Mouse (Mus musculus) cerebellum, postnatal 25 days (tissue): Measurements from ENCODE around the gene Rcan1.
A peak's percentile ranks its signal among the peaks of the same experiment; 100 is the strongest.

Experiments
- DNase-seq, 2 experiments: peaks; one replicate each; pipeline ENCODE4 v3.0.0; 2021; ENCODE audit warnings: mixed read lengths in 2 of 2

The Rcan1 gene

GRCm38 (mm10) chr16:92397745-92398573, 72.7 kb downstream of the Rcan1 start:
- no peak for DNase-seq

- DNase-seq = no peak
Observed at GRCm38 (mm10) chr16:92393732-92394131, 76.9 kb downstream of the Rcan1 start.

DNA sequence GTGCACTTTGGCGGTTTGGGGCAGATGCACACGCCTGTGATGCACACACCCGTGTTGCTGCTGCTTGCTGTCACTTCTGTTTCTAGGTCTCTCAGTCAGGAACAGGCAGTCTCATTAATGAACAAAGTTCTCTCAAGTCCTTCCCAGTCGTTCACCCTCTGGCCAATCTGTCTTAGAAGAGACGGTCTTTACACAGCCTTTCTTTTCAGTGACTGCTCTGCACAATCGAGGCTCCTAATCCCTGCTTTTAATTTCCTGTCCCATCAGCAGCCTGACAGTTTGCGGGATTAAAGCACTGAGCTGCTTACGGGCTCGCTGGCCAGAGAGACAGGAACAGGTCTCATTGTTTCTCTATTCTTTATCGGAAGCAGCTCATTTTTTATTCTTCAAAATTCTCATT, 83.0 kb downstream of the Rcan1 start:
- no peak for DNase-seq

- peak; percentile 69 to 83 for DNase-seq
Observed at GRCm38 (mm10) chr16:92385062-92385461, 85.6 kb downstream of the Rcan1 start.

DNA sequence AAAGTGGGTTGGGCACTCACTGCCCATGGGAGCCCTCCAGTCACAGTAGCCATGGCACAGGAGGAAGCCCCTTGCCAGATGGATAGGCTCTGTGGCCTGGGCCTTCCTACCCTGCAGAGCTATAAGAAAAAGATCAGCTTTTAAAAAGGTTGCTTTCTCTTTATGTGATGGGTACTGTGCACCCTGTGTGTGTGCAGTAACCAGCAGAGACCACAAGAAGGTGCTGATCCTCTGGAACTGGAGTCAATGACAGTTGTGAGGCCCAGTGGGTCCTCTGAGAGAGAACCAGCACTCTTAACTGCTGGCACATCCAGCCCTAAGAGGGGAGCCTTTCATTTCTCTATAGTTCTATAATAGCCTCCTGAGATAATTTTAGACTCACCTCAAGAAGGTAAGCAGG, 87.3 kb downstream of the Rcan1 start:
- no peak for DNase-seq

- peak; percentile 30 to 56 for DNase-seq
Observed at GRCm38 (mm10) chr16:92382508-92382907, 88.2 kb downstream of the Rcan1 start.

DNA sequence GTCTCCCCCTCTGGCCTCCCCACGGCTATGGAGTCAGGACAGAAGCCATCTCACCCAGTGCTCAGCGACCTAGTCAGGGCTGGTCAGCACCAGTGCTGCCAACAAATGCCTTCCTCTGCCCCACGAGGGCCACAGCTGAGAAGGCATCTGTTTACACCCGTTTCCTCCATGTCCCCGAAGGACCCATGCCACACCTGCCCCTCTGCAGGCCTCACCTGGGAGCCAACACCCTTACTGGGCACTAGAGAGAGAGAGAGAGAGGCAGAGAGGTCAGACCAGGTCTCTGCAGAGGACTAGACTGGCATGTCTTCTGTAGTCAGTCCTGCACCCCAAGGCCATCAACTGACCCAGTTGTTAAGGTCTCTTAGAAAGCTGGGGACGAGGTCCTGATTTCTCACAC, 89.6 kb downstream of the Rcan1 start:
- no peak for DNase-seq

GRCm38 (mm10) chr16:92376976-92377375, 93.7 kb downstream of the Rcan1 start:
- DNase-seq = no peak

GRCm38 (mm10) chr16:92371623-92372022, 99.0 kb downstream of the Rcan1 start:
- peak; percentile 37 to 55 for DNase-seq

DNA sequence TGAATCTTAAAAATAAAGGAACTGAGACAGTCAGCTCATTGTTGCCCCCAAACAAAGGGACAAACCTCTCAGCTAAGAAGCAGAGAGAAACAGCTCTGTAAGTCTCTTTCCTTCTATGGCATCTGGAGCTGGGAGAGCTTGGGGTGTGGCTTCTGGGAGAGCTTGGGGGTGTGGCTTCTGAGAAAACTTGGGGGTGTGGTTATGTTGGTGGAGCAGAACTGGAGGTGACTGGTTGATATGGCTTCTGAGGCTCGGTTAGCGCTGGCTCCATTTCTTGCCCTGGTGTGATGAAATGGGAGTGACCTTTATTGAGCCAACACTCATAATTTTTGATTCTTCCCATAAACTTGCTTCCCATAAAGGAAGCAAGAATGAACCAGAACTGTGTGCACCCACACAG, 101.4 kb downstream of the Rcan1 start:
- no peak for DNase-seq

- DNase-seq = no peak
Observed at GRCm38 (mm10) chr16:92365477-92365876, 105.2 kb downstream of the Rcan1 start.

GRCm38 (mm10) chr16:92360711-92361110, 110.0 kb downstream of the Rcan1 start:
- no peak for DNase-seq

DNA sequence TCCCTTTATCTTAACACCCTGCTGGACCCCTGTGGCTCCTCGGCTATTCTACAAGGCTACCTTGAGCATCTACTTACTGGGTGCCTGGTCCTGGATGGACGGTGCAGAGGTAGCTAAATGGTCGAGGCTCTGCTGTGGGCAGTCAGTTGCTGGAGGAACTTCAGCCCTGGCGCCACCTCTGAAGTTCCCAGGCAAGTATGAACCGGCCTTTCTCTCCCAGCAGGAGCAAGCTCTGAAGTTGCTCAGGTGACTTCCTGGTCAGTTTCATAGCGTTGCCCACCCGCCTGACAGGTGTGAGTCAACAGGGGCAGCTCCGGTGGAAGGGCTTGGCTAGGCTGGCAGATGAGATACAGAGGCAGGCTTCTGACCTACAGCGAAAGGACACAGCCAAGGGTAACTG, 111.4 kb downstream of the Rcan1 start, which contains the start of gene Kcne1:
TSS of gene Kcne1 (minus strand) at position 240 of the 400 bp plus-strand sequence.
- no peak for DNase-seq

DNA sequence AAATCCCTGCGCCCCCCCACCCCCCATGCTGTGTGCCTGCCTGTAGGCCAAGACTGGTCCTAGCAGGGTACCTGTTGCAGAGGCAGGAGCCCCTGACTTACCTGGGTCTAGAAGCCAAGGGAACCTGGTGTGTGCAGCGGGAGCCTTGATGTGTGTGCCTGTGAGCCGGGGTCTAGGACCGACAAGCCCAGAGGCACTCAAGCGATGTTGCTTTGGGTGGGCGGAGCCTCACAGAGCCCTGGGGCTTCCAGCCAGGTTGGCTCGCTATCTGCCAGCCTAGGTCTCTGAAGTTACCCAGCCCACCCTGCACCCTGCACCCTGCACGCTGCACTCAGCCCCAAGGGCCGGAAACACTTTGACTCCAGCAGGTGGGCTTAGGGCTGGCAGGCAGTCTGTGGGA, 111.9 kb downstream of the Rcan1 start:
- no peak for DNase-seq

DNA sequence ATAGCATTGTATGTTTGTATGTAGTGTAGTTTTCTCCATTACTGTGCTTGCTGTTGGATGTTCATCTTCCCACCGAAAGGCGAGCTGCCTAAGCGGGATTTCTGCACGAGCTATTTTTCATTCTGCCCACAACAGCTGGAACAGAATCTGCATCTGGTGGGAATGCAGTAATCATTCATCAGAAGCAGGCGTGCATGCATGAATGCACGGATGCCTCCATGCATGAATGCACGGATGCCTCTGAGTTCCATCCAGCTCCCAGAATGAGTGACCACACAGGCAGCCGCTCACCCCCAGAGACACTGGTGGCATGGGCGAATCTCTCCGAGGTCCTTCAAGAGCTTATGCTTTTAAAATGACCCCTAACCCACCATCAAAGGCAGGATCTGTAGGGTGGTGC, 113.1 kb downstream of the Rcan1 start:
- DNase-seq = no peak

DNA sequence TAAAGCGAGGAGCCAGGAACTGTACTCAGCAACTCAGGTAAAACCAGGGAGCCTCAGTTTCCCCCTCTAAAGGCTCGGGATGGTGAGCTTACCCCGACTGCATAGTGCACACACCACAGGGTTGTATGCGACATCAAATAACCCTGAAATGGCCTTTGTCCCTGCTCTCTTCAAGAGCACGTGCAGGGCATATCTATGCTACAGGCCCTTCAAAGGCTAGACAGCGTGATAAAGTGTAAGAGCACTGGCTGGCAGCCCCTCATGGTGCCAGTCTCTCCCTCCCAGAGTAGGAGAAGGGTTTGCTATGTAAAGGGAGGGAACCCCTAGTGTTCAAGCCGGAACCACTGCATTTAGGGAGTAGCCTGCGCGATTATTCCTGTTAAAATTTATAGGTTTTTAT, 113.6 kb downstream of the Rcan1 start:
- no peak for DNase-seq

DNA sequence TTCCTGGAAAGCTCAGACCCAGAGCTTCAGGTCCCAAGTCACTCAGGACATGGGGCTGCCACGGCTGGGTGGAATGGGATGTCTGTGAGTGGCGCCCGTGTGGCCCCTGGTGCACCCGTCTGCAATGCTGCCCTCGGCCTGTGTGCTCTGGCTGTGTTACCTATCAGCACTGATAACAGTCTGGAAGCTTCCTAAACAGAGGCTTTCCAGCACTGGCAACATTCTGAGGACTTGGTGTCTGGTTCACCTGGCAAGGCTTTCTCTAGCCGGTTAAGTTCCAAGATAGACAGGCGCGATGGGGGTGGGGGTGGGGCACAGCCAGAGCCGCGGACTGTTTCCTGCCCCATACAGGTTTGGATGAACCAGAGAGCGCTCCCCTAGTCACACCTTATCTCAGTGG, 114.7 kb downstream of the Rcan1 start:
- DNase-seq = no peak

GRCm38 (mm10) chr16:92355366-92355765, 115.3 kb downstream of the Rcan1 start:
- DNase-seq = no peak

GRCm38 (mm10) chr16:92353897-92354296, 116.8 kb downstream of the Rcan1 start:
- DNase-seq = no peak

DNA sequence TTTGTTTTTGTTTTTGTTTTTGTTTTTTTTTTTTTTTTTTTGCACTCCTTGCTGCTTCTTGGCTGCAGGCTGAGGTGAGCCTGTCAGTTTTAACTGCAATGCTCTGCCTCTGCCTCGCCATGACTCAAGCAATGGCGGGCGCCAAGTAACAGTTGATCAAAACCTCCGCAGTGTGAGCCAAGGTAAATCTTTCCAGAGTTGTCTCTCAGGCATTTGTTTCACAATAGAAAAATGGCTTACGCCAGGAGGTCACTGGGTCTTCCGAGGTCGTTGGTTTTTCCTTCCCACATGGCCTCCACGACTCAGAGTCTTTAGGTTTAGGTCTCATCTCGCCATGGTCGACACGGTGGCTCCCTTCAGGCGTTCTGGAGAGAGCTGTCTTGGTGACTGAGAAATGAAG, 117.4 kb downstream of the Rcan1 start:
- no peak for DNase-seq

GRCm38 (mm10) chr16:92348941-92349340, 121.7 kb downstream of the Rcan1 start:
- peak; percentile 52 to 72 for DNase-seq

GRCm38 (mm10) chr16:92346297-92346916, 124.3 kb downstream of the Rcan1 start:
- no peak for DNase-seq

- no peak for DNase-seq
Observed at GRCm38 (mm10) chr16:92345177-92345576, 125.5 kb downstream of the Rcan1 start.
